Mouse (Mus musculus) cerebellum, postnatal 25 days (tissue): Measurements from ENCODE around the gene Cspg4.

ENCODE experiments used
- DNase-seq, 2 experiments: peaks; one replicate each; pipeline ENCODE4 v3.0.0; 2021; ENCODE audit warnings: mixed read lengths in 2 of 2

The Cspg4 gene

GRCm38 (mm10) chr9:56865673-56866400, 1.0 kb downstream of the Cspg4 start:
- DNase-seq: no peak

- DNase-seq: no peak
Measured at GRCm38 (mm10) chr9:56866430-56866829, 1.6 kb downstream of the Cspg4 start.

- peak in 1 of 2 experiments; percentile 17 for DNase-seq
Measured at GRCm38 (mm10) chr9:56868292-56868691, 3.5 kb downstream of the Cspg4 start.

- no peak for DNase-seq
Measured at GRCm38 (mm10) chr9:56869552-56869951, 4.7 kb downstream of the Cspg4 start.

- DNase-seq: no peak
Measured at GRCm38 (mm10) chr9:56870778-56871177, 5.9 kb downstream of the Cspg4 start.

- DNase-seq: no peak
Measured at GRCm38 (mm10) chr9:56871191-56871590, 6.4 kb downstream of the Cspg4 start.

- DNase-seq: no peak
Measured at GRCm38 (mm10) chr9:56872105-56872903, 7.5 kb downstream of the Cspg4 start.

GRCm38 (mm10) chr9:56873097-56873496, 8.3 kb downstream of the Cspg4 start:
- no peak for DNase-seq

- DNase-seq: no peak
Measured at GRCm38 (mm10) chr9:56876784-56877183, 12.0 kb downstream of the Cspg4 start.

GRCm38 (mm10) chr9:56877284-56877683, 12.5 kb downstream of the Cspg4 start:
- no peak for DNase-seq

- peak in 1 of 2 experiments; percentile 36 for DNase-seq
Measured at GRCm38 (mm10) chr9:56880790-56881189, 16.0 kb downstream of the Cspg4 start.

GRCm38 (mm10) chr9:56881539-56882082, 16.8 kb downstream of the Cspg4 start:
- no peak for DNase-seq

- no peak for DNase-seq
Measured at GRCm38 (mm10) chr9:56882283-56882682, 17.4 kb downstream of the Cspg4 start.

- DNase-seq: no peak
Measured at GRCm38 (mm10) chr9:56882818-56883217, 18.0 kb downstream of the Cspg4 start.

GRCm38 (mm10) chr9:56883470-56883869, 18.6 kb downstream of the Cspg4 start:
- DNase-seq: peak in 1 of 2 experiments; percentile 31

- no peak for DNase-seq
Measured at GRCm38 (mm10) chr9:56884328-56884727, 19.5 kb downstream of the Cspg4 start.

- DNase-seq: no peak
Measured at GRCm38 (mm10) chr9:56886113-56886512, 21.3 kb downstream of the Cspg4 start.

- no peak for DNase-seq
Measured at GRCm38 (mm10) chr9:56886601-56887000, 21.8 kb downstream of the Cspg4 start.

GRCm38 (mm10) chr9:56887581-56887980, 22.7 kb downstream of the Cspg4 start:
- no peak for DNase-seq

- peak; percentile 69 to 83 for DNase-seq
Measured at GRCm38 (mm10) chr9:56889817-56890216, 25.0 kb downstream of the Cspg4 start.

- DNase-seq: no peak
Measured at GRCm38 (mm10) chr9:56890522-56891250, 25.9 kb downstream of the Cspg4 start.

GRCm38 (mm10) chr9:56891517-56892011, 26.7 kb downstream of the Cspg4 start:
- DNase-seq: peak; percentile 66 to 71

- no peak for DNase-seq
Measured at GRCm38 (mm10) chr9:56892111-56892510, 27.3 kb downstream of the Cspg4 start.
